15 mouse cellular contexts compared by ENCODE assay signal in the genomic region with DNA sequence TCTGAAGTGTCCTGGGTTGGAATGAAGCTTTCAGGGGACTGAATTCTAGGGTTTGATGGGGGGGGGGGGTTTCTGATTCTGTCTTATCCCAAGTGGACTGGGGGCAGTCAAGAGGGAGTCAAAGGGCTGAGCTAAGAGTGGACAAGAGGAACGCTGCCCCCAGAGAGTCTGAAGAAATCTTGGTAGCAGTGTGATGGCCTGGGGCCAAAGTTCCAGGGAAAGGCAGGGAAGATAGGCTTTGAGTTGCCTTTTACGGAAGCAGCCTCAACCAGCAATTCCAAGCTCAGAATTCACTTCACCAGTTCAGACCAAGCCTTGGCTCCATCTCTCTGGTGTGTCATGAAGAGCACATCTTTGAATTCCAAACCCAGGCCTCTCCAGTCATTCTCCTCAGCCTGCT. TPM values are rescaled to one million over a fixed set of nuclear protein-coding genes. Genes with fewer than 3 reads are reported as not detected.
A peak's percentile ranks its signal among the peaks of the same experiment; 100 is the strongest.
DNase-seq lines count a peak whose midpoint lies in the region; ATAC-seq and TF ChIP-seq lines count a peak whose summit lies in the region.
"Had no signal": no experiment of that assay in that cellular context is flagged by ENCODE, and none has a peak within 500 bp of the region (broad histone marks: within the 10 kb centered on the region; RNA-seq: fewer than 3 reads in every experiment).

No protein-coding gene starts in this region.

- peaks cover 41% of the 10 kb centered on the region for H3K4me1 ChIP-seq in heart, postnatal 0 days (ENCODE audit: control insufficient read depth, insufficient read depth)
- H3K4me1 ChIP-seq in intestine, postnatal 0 days (replicated peaks; ENCODE audit: control insufficient read depth, insufficient read depth, low read length) = 0 out of 2 replicates have a peak, but pooled peaks cover 6% of the 10 kb centered on the region
- H3K4me1 ChIP-seq: midbrain, embryonic 12.5 days had no signal

- intact Hi-C loops in heart, postnatal 25 days (cut with DNase I) = no loop called here

- no peak overlapping the region for H3K9ac ChIP-seq in heart, postnatal 0 days (replicated peaks; ENCODE audit: low read depth, low read length)
- no peak overlapping the region for H3K9ac ChIP-seq in intestine, postnatal 0 days (ENCODE audit: low read depth, low read length)
- H3K9ac ChIP-seq: hindbrain, embryonic 14.5 days; lung, embryonic 15.5 days; midbrain, embryonic 12.5 days had no signal

- TF ChIP-seq CTCF in heart, postnatal 0 days (IDR thresholded peaks at IDR 0.05; ENCODE audit: low read depth) = no peak
- no peak for TF ChIP-seq CTCF in intestine, postnatal 0 days (IDR thresholded peaks at IDR 0.05; ENCODE audit: low read depth)

- H3K27ac ChIP-seq in heart, postnatal 0 days (ENCODE audit: low read depth) = peak overlapping the region; percentile 27; the same call in 1 of the 2 replicates
- H3K27ac ChIP-seq in intestine, postnatal 0 days (ENCODE audit: low read depth, low read length) = peak overlapping the region; percentile 73
- H3K27ac ChIP-seq: hindbrain, embryonic 14.5 days; lung, embryonic 15.5 days; midbrain, embryonic 12.5 days had no signal

- no peak overlapping the region for H3K4me3 ChIP-seq in heart, postnatal 0 days (ENCODE audit: low read depth, low read length)
- no peak overlapping the region for H3K4me3 ChIP-seq in intestine, postnatal 0 days (ENCODE audit: low read depth, low read length)
- H3K4me3 ChIP-seq: lung, embryonic 15.5 days; midbrain, embryonic 12.5 days; myocyte had no signal

- H3K36me3 ChIP-seq in heart, postnatal 0 days (replicated peaks; ENCODE audit: control insufficient read depth, insufficient read depth, low read length) = no peaks in the 10 kb centered on the region
- H3K36me3 ChIP-seq in intestine, postnatal 0 days (ENCODE audit: control insufficient read depth, insufficient read depth) = no peaks in the 10 kb centered on the region
- H3K36me3 ChIP-seq: G1E; lung, embryonic 15.5 days; midbrain, embryonic 12.5 days had no signal

- no peaks in the 10 kb centered on the region for H3K27me3 ChIP-seq in heart, postnatal 0 days (ENCODE audit: control insufficient read depth, insufficient read depth, low read length)
- no peaks in the 10 kb centered on the region for H3K27me3 ChIP-seq in intestine, postnatal 0 days (replicated peaks; ENCODE audit: control insufficient read depth, insufficient read depth, low read length)
- H3K27me3 ChIP-seq: midbrain, embryonic 12.5 days had no signal

- no peak overlapping the region for H3K4me2 ChIP-seq in heart, postnatal 0 days (ENCODE audit: low read depth, low read length)
- no peak overlapping the region for H3K4me2 ChIP-seq in intestine, postnatal 0 days (replicated peaks; ENCODE audit: low read depth)
- H3K4me2 ChIP-seq: hindbrain, embryonic 14.5 days; lung, embryonic 15.5 days; midbrain, embryonic 12.5 days had no signal

- peak; percentile 96 for DNase-seq in heart, adult 11 months
- no peak for DNase-seq in heart, postnatal 25 days (ENCODE audit: low spot score)
- peak; percentile 51 for DNase-seq in lung, postnatal 10 days
- DNase-seq in lung, adult 18-20 months = no peak
- DNase-seq in heart, postnatal 0 days (ENCODE audit: low spot score) = no peak
- DNase-seq in thymus, postnatal 36 days = no peak
- DNase-seq: cerebellum, postnatal 14 days; kidney, adult 18-20 months; layer of hippocampus, postnatal 36 days had no signal

- no peaks in the 10 kb centered on the region for H3K9me3 ChIP-seq in heart, postnatal 0 days (replicated peaks; ENCODE audit: control insufficient read depth, low read length)
- no peaks in the 10 kb centered on the region for H3K9me3 ChIP-seq in intestine, postnatal 0 days (ENCODE audit: control insufficient read depth)
- H3K9me3 ChIP-seq: G1E; lung, embryonic 15.5 days; midbrain, embryonic 12.5 days had no signal

- 26% methylated on average over 2 of the region's 2 CpGs for WGBS in heart, postnatal 0 days
- WGBS in intestine, postnatal 0 days = 30% methylated on average over 2 of the region's 2 CpGs

- no peak for ATAC-seq in heart, postnatal 0 days (ENCODE audit: insufficient read depth, low read depth)
- ATAC-seq in intestine, postnatal 0 days = peak; percentile 24; the same call in 1 of the 2 replicates

- no peak for TF ChIP-seq EP300 in heart, postnatal 0 days (IDR thresholded peaks at IDR 0.05; ENCODE audit: low read depth)

RNA-seq across cellular contexts. Expression of gene Mical3, which starts 25.2 kb away (rescaled TPM):
- total RNA-seq in heart, postnatal 25 days (2021) = 100 to 1,000 TPM; 123 to 140 TPM
- total RNA-seq in heart, postnatal 0 days (2014; rRNA removed; ENCODE audit: low replicate concordance) = 79.3 and 94.8 TPM in 2 replicates
- polyA plus RNA-seq in heart, postnatal 0 days (2015; fragmentation: Nextera tagmentation; extraction: Ambion mirVana) = 23.2 and 30.8 TPM in 2 replicates
- polyA plus RNA-seq in intestine, postnatal 0 days (2015; fragmentation: Nextera tagmentation; extraction: Ambion mirVana) = 3.6 and 4.5 TPM in 2 replicates

RNA-seq across cellular contexts. Expression of gene Pex26, which starts 27.4 kb away (rescaled TPM):
- total RNA-seq in heart, postnatal 25 days (2021) = 1 to 10 TPM; 6.9 to 7.1 TPM
- 17.5 and 20.2 TPM in 2 replicates for total RNA-seq in heart, postnatal 0 days (2014; rRNA removed; ENCODE audit: low replicate concordance)
- 4.6 and 5.0 TPM in 2 replicates for polyA plus RNA-seq in heart, postnatal 0 days (2015; fragmentation: Nextera tagmentation; extraction: Ambion mirVana)
- 6.3 and 7.2 TPM in 2 replicates for polyA plus RNA-seq in intestine, postnatal 0 days (2015; fragmentation: Nextera tagmentation; extraction: Ambion mirVana)

RNA-seq across cellular contexts. Expression of gene Tuba8, which starts 54.5 kb away (rescaled TPM):
- total RNA-seq in heart, postnatal 25 days (2021) = 100 to 1,000 TPM; 162 to 166 TPM
- 2.7 and 5.6 TPM in 2 replicates for total RNA-seq in heart, postnatal 0 days (2014; rRNA removed; ENCODE audit: low replicate concordance)
- 3.6 and 6.0 TPM in 2 replicates for polyA plus RNA-seq in heart, postnatal 0 days (2015; fragmentation: Nextera tagmentation; extraction: Ambion mirVana)
- 0.14 and 0.31 TPM in 2 replicates for polyA plus RNA-seq in intestine, postnatal 0 days (2015; fragmentation: Nextera tagmentation; extraction: Ambion mirVana)
- polyA plus RNA-seq: midbrain, embryonic 12.5 days; myocyte had no signal

Comparison
In these comparisons a context has a peak if more than half of its experiments do, and no peak if none do; other contexts are left out.
1. DNase-seq: peak in heart, adult 11 months (single experiment) and lung, postnatal 10 days (single experiment); none in heart, postnatal 25 days (single experiment), lung, adult 18-20 months (0 of 2), heart, postnatal 0 days (single experiment) and thymus, postnatal 36 days (0 of 2).
2. RNA of gene Tuba8, which starts 54.5 kb away (total RNA-seq): 162 to 166 TPM in heart, postnatal 25 days; 2.7 to 5.6 TPM in heart, postnatal 0 days; every median in the first group is over 10 times any median in the second.